Mouse (Mus musculus) kidney, adult 10 weeks (tissue): ENCODE results near the gene Bbip1. TPM values are rescaled to one million over a fixed set of nuclear protein-coding genes. Genes with fewer than 3 reads are reported as not detected.

Source experiments
- polyA plus RNA-seq: library from polyadenylated mRNA; stranded (reverse); fragments of 350-450 nt; fragmentation: Illumina TruSeq; extraction: RNeasy Lipid Tissue Mini Kit (QIAGEN cat#74804); gene quantifications from one replicate; pipeline ENCODE4 v1.2.3, GENCODE M21; 2014; ENCODE audit warnings: low read depth, low replicate concordance

Bbip1 gene
- 123 TPM for polyA plus RNA-seq

DNA sequence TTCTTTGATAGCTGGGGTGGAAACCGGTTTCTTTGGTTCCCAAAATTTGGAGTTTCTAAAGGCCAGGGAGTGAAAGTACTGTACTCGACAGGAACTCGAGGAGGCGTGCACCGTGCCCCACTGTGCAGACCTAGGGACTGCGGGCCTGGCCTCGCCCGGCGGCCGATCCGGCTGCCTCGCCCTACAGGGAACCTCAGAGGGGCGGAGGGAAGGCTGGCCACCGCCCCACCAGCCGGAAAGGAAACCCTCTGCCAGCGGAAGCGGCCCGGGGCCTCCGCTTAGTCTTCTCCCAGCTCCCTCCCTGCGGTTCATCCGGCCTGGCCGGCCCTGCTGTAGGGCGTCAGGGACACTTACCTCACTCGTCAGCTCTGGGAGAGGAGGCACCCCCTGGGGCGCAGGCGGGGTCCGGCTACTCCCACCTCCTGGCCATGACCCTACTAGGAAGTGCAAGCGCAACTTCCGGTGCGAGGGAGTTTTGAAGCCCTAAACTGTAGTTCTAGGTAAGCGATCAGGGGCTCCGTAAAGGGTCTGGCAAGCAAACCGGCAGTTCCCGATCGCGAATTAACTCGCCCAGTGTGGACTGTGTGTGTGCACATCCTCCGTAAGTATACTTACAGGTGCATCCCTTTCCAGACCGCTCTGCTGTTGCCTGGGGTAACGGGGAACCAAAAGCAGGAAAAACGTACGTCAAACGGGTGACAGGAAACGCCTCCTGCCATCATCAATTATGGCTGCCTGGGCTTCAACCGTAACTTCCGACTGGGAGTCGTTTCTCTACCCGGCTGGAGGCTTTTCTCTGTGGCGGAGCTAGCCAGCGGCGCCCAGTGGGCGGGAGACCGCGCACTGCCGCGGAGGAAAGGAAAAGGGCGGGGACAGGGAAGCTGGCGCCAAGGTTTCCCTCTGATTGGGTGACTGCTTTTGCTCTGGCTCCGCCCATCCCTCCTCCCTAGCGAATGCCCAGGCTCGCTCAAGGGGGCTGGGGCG lies at the start of gene Bbip1, which contains the start of gene Shoc2:
Bbip1 (minus strand) TSS at position 826 of the 984 bp plus-strand sequence.
Shoc2 (plus strand) TSS at position 505 of the 984 bp plus-strand sequence.

DNA sequence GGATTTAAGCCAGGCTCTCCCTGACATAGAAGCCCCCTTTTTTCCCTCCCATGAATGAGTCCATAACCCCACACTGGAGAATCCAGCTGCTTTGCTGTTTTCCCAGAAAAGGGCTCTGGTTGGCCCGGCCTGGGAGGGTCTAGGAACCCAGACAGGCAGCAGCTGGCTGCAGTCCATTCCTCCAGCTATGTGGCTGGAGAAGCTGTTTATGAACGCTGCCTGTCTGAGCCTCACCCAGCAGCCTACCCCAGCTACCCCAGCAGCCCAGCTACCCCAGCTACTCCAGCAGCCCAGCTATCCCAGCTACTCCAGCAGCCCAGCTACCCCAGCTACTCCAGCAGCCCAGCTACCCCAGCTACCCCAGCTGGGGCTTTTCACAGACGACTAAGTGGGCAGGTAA lies 52.4 kb downstream of the Bbip1 start, which contains the start of gene Pdcd4:
Pdcd4 (plus strand) TSS at position 171 of the 400 bp plus-strand sequence.

Other genes with a start within 250 kb of the Bbip1 start
- gene Pdcd4, start 52.4 kb downstream of the Bbip1 start, polyA plus RNA-seq, result 72.0 TPM
- gene Shoc2, start 321 bp downstream of the Bbip1 start, polyA plus RNA-seq, result 105 TPM
- 0.36 TPM for gene Adra2a, start 99.5 kb upstream of the Bbip1 start, polyA plus RNA-seq